Mouse (Mus musculus) ES-E14 (cell line): ENCODE measurements at regions not wholly inside any gene's neighbourhood (a gene's known extent, or its start where the extent isn't known, plus 50 kb on each side); places are given as distances from the start of the nearest gene placed in this dataset.

ENCODE experiments used
- DNase-seq: peaks from one replicate; pipeline ENCODE4 v3.0.0-alpha.2; 2013; ENCODE audit warnings: low read depth, low spot score
- H3K27ac ChIP-seq: 2 replicates; pipeline ENCODE4 v1.5.1; 2012; ENCODE audit warnings: low read depth, mild to moderate bottlenecking, low read length, moderate library complexity, mixed read lengths; ENCODE audit not compliant: poor library complexity, insufficient read depth, severe bottlenecking
- H3K36me3 ChIP-seq: 2 replicates; pipeline ENCODE4 v1.6.1; 2012; ENCODE audit warnings: mild to moderate bottlenecking, low read length, moderate library complexity, mixed read lengths; ENCODE audit not compliant: control insufficient read depth, poor library complexity, insufficient read depth, severe bottlenecking
- H3K4me1 ChIP-seq, 2 experiments: fragments of 150-350 bp in 1 of 2; sonication (generic) in 1 of 2; 2 replicates each; pipeline ENCODE4 v1.6.1; 2012; ENCODE audit warnings: low read length in 2 of 2, mild to moderate bottlenecking in 1 of 2, mixed read lengths in 1 of 2; ENCODE audit not compliant: control insufficient read depth in 2 of 2, insufficient read depth in 2 of 2, poor library complexity in 1 of 2
- H3K4me3 ChIP-seq, 2 experiments: fragments of 150-350 bp in 1 of 2; sonication (generic) in 1 of 2; 2 replicates each; pipeline ENCODE4 v1.5.1; 2012; ENCODE audit warnings: low read length in 2 of 2, low read depth in 1 of 2, mild to moderate bottlenecking in 1 of 2, mixed read lengths in 1 of 2; ENCODE audit not compliant: insufficient read depth in 1 of 2, poor library complexity in 1 of 2, severe bottlenecking in 1 of 2
- H3K9ac ChIP-seq: 2 replicates; pipeline ENCODE4 v1.6.1; 2012; ENCODE audit warnings: low read depth, mild to moderate bottlenecking, low read length, mixed read lengths; ENCODE audit not compliant: poor library complexity, insufficient read depth, severe bottlenecking
- H3K9me3 ChIP-seq: fragments of 150-350 bp; sonication (generic); 2 replicates; pipeline ENCODE4 v1.6.1; 2012; ENCODE audit warnings: low read depth, mild to moderate bottlenecking, low read length; ENCODE audit not compliant: control insufficient read depth, insufficient read depth
- CHD2 ChIP-seq: IDR thresholded peaks from 2 replicates; pipeline ENCODE4 v1.6.1; 2014; ENCODE audit warnings: mild to moderate bottlenecking, low read depth, low read length, inconsistent platforms
- HCFC1 ChIP-seq: IDR thresholded peaks from 2 replicates; pipeline ENCODE4 v1.6.1; 2012; ENCODE audit warnings: low read length, inconsistent platforms, borderline replicate concordance; ENCODE audit not compliant: insufficient read depth
- MAFK ChIP-seq: IDR thresholded peaks from 2 replicates; pipeline ENCODE4 v1.6.1; 2014; ENCODE audit warnings: mild to moderate bottlenecking, low read depth, low read length, inconsistent platforms; ENCODE audit not compliant: insufficient read depth
- ZC3H11A ChIP-seq: IDR thresholded peaks from 2 replicates; pipeline ENCODE4 v1.6.1; 2012; ENCODE audit warnings: low read depth, mild to moderate bottlenecking, inconsistent platforms, low read length, borderline replicate concordance
- ZNF384 ChIP-seq: IDR thresholded peaks from 2 replicates; pipeline ENCODE4 v1.6.1; 2012; ENCODE audit warnings: low read depth, low read length, inconsistent platforms
- in situ Hi-C, 2 experiments: fragments of 600-800 bp; cut with MboI; formaldehyde crosslinking; loops; one replicate each; pipeline ENCODE4 v1.15.1; 2025; ENCODE audit warnings: low sequenced_read_pairs in 2 of 2, inconsistent platforms in 1 of 2; ENCODE audit not compliant: unreplicated experiment in 2 of 2

DNA sequence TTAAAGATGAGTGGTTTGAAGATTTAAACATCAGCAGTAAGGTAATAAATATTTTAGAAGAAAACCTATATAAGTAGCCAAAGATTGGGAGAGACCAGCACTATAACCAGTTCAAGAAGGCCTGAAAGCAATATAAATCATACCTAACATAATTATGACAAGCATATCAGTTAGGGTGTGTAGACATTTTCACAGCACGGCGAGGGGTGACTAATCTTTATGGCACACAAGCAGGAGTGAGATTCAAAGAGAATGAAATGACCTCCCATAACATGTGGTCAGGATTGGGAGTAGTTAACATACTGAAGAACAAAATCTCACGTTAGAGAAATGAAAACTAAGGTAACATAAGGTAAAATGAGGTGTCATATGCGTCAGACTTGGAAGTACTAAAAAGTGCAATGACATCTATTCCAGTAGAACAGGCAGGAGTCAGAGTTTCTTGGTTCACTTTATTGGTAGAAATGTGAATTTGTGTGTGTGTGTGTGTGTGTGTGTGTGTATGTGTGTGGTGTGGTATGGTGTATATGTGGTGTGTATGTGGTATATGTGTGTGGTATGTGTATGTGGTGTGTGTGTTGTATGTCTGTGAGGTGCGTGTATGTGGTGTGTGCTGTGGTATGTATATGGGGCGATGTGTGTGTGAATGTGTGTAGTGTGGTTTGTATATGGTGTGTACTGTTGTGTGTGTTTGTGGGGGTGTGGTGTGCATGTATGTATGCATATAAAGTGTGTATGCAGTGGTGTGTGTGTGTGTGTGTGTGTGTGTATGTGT lies 262.0 kb upstream of the Slc30a5 start:
- no peaks in the 10 kb centered on the region for H3K4me1 ChIP-seq
- H3K9ac ChIP-seq, result no peak overlapping the region
- DNase-seq, result no peak
- H3K36me3 ChIP-seq, result no peaks in the 10 kb centered on the region
- TF ChIP-seq HCFC1 (no peak), MAFK (no peak), ZNF384 (no peak), ZC3H11A (no peak), CHD2 (no peak)
- H3K27ac ChIP-seq, result no peak overlapping the region
- no peaks in the 10 kb centered on the region for H3K9me3 ChIP-seq
- in situ Hi-C loops, result no loop called here
- H3K4me3 ChIP-seq, result no peak overlapping the region

DNA sequence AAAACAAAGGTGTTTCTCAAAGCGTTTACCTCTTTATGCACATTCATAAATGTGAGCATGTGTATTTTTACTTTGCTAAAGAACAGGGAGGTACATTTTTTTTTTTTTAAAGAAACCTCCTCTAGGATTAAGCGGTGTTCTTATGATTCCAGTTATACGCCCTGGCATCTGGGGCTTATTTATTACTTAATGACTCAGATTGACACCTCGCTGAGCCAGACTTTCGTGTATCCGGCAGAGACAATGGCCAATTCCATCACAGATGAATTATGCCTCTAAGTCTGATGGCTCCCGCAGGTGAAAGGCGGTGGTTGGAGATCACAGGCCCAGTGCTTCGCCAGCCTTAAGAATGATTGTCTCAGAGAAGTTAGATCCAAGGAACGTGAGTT lies 259.5 kb upstream of the Slc30a5 start:
- TF ChIP-seq MAFK (no peak), ZC3H11A (no peak), HCFC1 (no peak), ZNF384 (no peak), CHD2 (no peak)
- Histone ChIP-seq H3K36me3 (no peaks in the 10 kb centered on the region), H3K9ac (no peak overlapping the region), H3K9me3 (no peaks in the 10 kb centered on the region), H3K27ac (no peak overlapping the region), H3K4me1 (no peaks in the 10 kb centered on the region), H3K4me3 (no peak overlapping the region)
- DNase-seq, result no peak
- in situ Hi-C loops, result no loop called here

DNA sequence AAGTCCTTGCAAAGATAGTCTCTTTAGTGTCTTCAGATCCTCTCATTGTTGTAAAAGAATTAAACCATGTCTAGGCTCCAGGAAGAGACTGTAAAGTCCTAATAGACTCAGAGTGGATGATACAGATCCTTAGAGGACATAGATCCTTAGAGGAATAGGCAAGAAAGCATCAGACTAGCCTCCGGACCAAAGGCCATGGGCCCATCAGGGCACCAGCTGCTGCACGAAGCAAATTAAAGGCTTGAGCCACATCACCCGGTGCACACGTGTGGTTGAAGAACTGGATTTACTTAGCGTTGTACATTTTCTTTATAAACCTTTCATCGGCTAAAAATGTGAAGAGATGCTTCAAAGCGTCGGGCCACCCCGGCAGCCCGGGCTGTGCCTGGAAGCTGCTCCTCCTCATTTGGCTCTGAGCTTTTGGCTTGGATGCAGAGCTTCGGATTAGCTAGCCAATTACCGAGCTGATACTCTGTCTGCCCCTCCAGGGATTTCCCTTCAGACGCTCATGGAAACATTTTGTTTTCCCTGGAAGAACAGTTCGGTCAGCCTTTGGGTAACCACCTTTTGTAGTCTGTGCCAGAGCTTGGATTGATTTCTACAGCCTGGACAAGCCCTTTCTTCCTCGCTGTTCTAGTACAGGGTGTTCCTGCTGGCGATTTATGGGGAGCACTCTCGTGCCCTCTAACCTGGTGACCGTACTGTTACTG lies 259.0 kb upstream of the Slc30a5 start:
- TF ChIP-seq CHD2, result no peak
- TF ChIP-seq ZC3H11A, result no peak
- TF ChIP-seq MAFK, result no peak
- TF ChIP-seq ZNF384, result no peak
- TF ChIP-seq HCFC1, result no peak
- H3K4me1 ChIP-seq, result no peaks in the 10 kb centered on the region
- no peaks in the 10 kb centered on the region for H3K36me3 ChIP-seq
- no peak overlapping the region for H3K9ac ChIP-seq
- DNase-seq, result no peak
- H3K9me3 ChIP-seq, result no peaks in the 10 kb centered on the region
- H3K27ac ChIP-seq, result no peak overlapping the region
- no peak overlapping the region for H3K4me3 ChIP-seq
- in situ Hi-C loops, result no loop called here

DNA sequence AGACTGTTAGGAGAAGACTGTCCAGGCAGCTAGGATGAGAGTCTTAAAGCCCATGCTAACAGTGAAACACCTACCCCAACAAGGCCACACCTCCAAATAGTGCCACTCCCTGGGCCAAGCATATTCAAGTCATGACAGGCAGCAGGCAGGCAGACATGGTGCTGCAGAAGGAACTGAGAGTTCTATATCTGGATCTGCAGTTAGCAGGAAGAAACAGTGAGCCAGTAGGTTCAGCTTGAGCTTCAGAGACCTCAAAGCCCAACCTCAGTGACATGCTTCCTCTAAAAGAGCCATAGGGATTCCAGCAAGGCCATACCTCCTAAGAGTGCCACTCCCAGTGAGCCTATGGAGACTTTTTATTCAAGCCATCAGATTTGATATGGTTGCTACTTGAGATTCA lies 252.0 kb upstream of the Slc30a5 start:
- in situ Hi-C loops, result no loop called here
- DNase-seq, result no peak

More for the DNA sequence above, 252.0 kb upstream of the Slc30a5 start:
- Histone ChIP-seq H3K4me1 (no peaks in the 10 kb centered on the region), H3K9me3 (no peaks in the 10 kb centered on the region), H3K9ac (no peak overlapping the region), H3K4me3 (no peak overlapping the region), H3K36me3 (no peaks in the 10 kb centered on the region), H3K27ac (no peak overlapping the region)
- TF ChIP-seq ZNF384 (no peak), HCFC1 (no peak), ZC3H11A (no peak), CHD2 (no peak), MAFK (no peak)
